Mouse (Mus musculus) lung, embryonic 14.5 days (tissue): ENCODE measurements around the gene Crtc1. TPM values are rescaled to one million over a fixed set of nuclear protein-coding genes. Genes with fewer than 3 reads are reported as not detected.

Experiments
- ATAC-seq: fragments of 200-750 bp; cut with Nextera tagmentation; 2 replicates; pipeline ENCODE4 v1.8.0; 2017; ENCODE audit warnings: mild to moderate bottlenecking, moderate TSS enrichment, moderate library complexity; ENCODE audit not compliant: insufficient read depth
- DNase-seq: peaks from one replicate; pipeline ENCODE4 v3.0.0-alpha.2; 2015
- H3K27ac ChIP-seq: fragments of 300-500 bp; sonication (generic); 2 replicates; pipeline ENCODE4 v1.5.1; 2014; ENCODE audit warnings: low read depth, mild to moderate bottlenecking, moderate library complexity
- H3K27me3 ChIP-seq: fragments of 300-500 bp; sonication (generic); 2 replicates; pipeline ENCODE4 v1.6.1; 2014; ENCODE audit warnings: low read length, control low read depth; ENCODE audit not compliant: insufficient read depth
- H3K36me3 ChIP-seq: fragments of 300-500 bp; sonication (generic); 2 replicates; pipeline ENCODE4 v1.6.1; 2014; ENCODE audit warnings: control low read depth; ENCODE audit not compliant: insufficient read depth
- H3K4me1 ChIP-seq: fragments of 300-500 bp; sonication (generic); 2 replicates; pipeline ENCODE4 v1.6.1; 2014; ENCODE audit warnings: antibody characterized with exemption, control low read depth; ENCODE audit not compliant: insufficient read depth
- H3K4me2 ChIP-seq: fragments of 300-500 bp; sonication (generic); 2 replicates; pipeline ENCODE4 v1.6.1; 2014; ENCODE audit warnings: mild to moderate bottlenecking
- H3K4me3 ChIP-seq: fragments of 300-500 bp; sonication (generic); 2 replicates; pipeline ENCODE4 v1.5.1; 2014; ENCODE audit warnings: low read depth, low read length
- H3K9ac ChIP-seq: fragments of 300-500 bp; sonication (generic); 2 replicates; pipeline ENCODE4 v1.6.1; 2014
- H3K9me3 ChIP-seq: fragments of 300-500 bp; sonication (generic); 2 replicates; pipeline ENCODE4 v1.6.1; 2016; ENCODE audit warnings: low read depth, low read length, control low read depth
- CTCF ChIP-seq: IDR thresholded peaks from 2 replicates; pipeline ENCODE4 v1.5.1; 2016; ENCODE audit warnings: antibody characterized with exemption, low read depth
- WGBS: fragments of 180-500 bp; shearing (Covaris S2); extraction: QIAGEN DNeasy Blood & Tissue Kit; methylation state at CpG from one replicate; pipeline ENCODE4 v1.1.7; 2014; 5-methylcytosine and 5-hydroxymethylcytosine counted together
- polyA plus RNA-seq: library from polyadenylated mRNA; unstranded; fragments of >200 nt; fragmentation: Nextera tagmentation; extraction: Ambion mirVana; gene quantifications from 2 replicates; pipeline ENCODE4 v1.2.1, GENCODE M21; 2014

The Crtc1 gene
- polyA plus RNA-seq, result 15.5 and 21.8 TPM in 2 replicates

- Histone ChIP-seq H3K27me3 (no peaks in the 10 kb centered on the region), H3K9me3 (no peaks in the 10 kb centered on the region), H3K4me1 (peaks cover 3% of the 10 kb centered on the region), H3K36me3 (0 out of 2 replicates have a peak, but pooled peaks cover 7% of the 10 kb centered on the region), H3K4me2 (peak within 1 kb of the TSS; percentile 78), H3K9ac (peak within 1 kb of the TSS; percentile 60), H3K4me3 (peak within 1 kb of the TSS; percentile 67), H3K27ac (peak within 1 kb of the TSS; percentile 65; the same call in 1 of the 2 replicates)
- TF ChIP-seq CTCF, result no peak
- under 1% methylated on average over 70 of the region's 70 CpGs for WGBS
- ATAC-seq, result peak; percentile 99
- peak; percentile 99 for DNase-seq
Measured at GRCm38 (mm10) chr8:70439055-70439847, at the start of gene Crtc1. Crtc1 (minus strand) TSS chr8:70439579.

GRCm38 (mm10) chr8:70488931-70489470 lies 49.6 kb upstream of the Crtc1 start:
- peak overlapping the region; percentile 42 for H3K9ac ChIP-seq
- H3K36me3 ChIP-seq, result no peaks in the 10 kb centered on the region
- H3K27ac ChIP-seq, result peak overlapping the region; percentile 86
- peaks cover 91% of the 10 kb centered on the region for H3K27me3 ChIP-seq
- ATAC-seq, result no peak
- 2% methylated on average over 14 of the region's 14 CpGs for WGBS
- peak overlapping the region; percentile 63 for H3K4me2 ChIP-seq
- no peak for DNase-seq
- no peak for TF ChIP-seq CTCF
- H3K4me1 ChIP-seq, result peaks cover 17% of the 10 kb centered on the region
- no peaks in the 10 kb centered on the region for H3K9me3 ChIP-seq
- peak overlapping the region; percentile 32 for H3K4me3 ChIP-seq

- Histone ChIP-seq H3K36me3 (no peaks in the 10 kb centered on the region), H3K4me3 (peak overlapping the region; percentile 32), H3K4me1 (peaks cover 20% of the 10 kb centered on the region), H3K4me2 (peak overlapping the region; percentile 63), H3K27ac (peak overlapping the region; percentile 86), H3K27me3 (peaks cover 82% of the 10 kb centered on the region), H3K9ac (0 out of 2 replicates have a peak overlapping the region, but pooled peaks have one; percentile 23), H3K9me3 (no peaks in the 10 kb centered on the region)
- no peak for DNase-seq
- WGBS, result 3% methylated on average over 55 of the region's 55 CpGs
- ATAC-seq, result no peak
- TF ChIP-seq CTCF, result no peak
Measured at GRCm38 (mm10) chr8:70487993-70488796, 48.8 kb upstream of the Crtc1 start.

- TF ChIP-seq CTCF, result no peak
- Histone ChIP-seq H3K27ac (peak within 1 kb of the TSS; percentile 86), H3K27me3 (peaks cover 71% of the 10 kb centered on the region), H3K4me3 (peak within 1 kb of the TSS; percentile 32), H3K9me3 (no peaks in the 10 kb centered on the region), H3K4me1 (peaks cover 20% of the 10 kb centered on the region), H3K36me3 (no peaks in the 10 kb centered on the region), H3K9ac (no peak within 1 kb of the TSS), H3K4me2 (peak within 1 kb of the TSS; percentile 63)
- no peak for ATAC-seq
- no peak for DNase-seq
- WGBS, result 9% methylated on average over 33 of the region's 33 CpGs
Measured at GRCm38 (mm10) chr8:70486941-70487520, 47.7 kb upstream of the Crtc1 start, which contains the start of gene Tmem59l. Tmem59l (minus strand) TSS chr8:70487358.

GRCm38 (mm10) chr8:70486191-70486681 lies 46.9 kb upstream of the Crtc1 start:
- Histone ChIP-seq H3K4me2 (no peak overlapping the region), H3K27me3 (peaks cover 63% of the 10 kb centered on the region), H3K4me3 (no peak overlapping the region), H3K9me3 (no peaks in the 10 kb centered on the region), H3K4me1 (peaks cover 20% of the 10 kb centered on the region), H3K27ac (no peak overlapping the region), H3K36me3 (no peaks in the 10 kb centered on the region), H3K9ac (no peak overlapping the region)
- WGBS, result 47% methylated on average over 7 of the region's 7 CpGs
- no peak for DNase-seq
- no peak for ATAC-seq
- no peak for TF ChIP-seq CTCF

- peaks cover 30% of the 10 kb centered on the region for H3K27me3 ChIP-seq
- 43% methylated on average over 2 of the region's 2 CpGs for WGBS
- H3K27ac ChIP-seq, result peak overlapping the region; percentile 61; the same call in 1 of the 2 replicates
Measured at GRCm38 (mm10) chr8:70482943-70483342, 43.6 kb upstream of the Crtc1 start.

More at GRCm38 (mm10) chr8:70482943-70483342, 43.6 kb upstream of the Crtc1 start:
- no peaks in the 10 kb centered on the region for H3K9me3 ChIP-seq
- peaks cover 8% of the 10 kb centered on the region; the same call in 1 of the 2 replicates for H3K4me1 ChIP-seq
- TF ChIP-seq CTCF, result no peak
- no peak overlapping the region for H3K9ac ChIP-seq
- H3K4me2 ChIP-seq, result no peak overlapping the region
- no peaks in the 10 kb centered on the region for H3K36me3 ChIP-seq
- ATAC-seq (peak; percentile 68), DNase-seq (no peak)
- no peak overlapping the region for H3K4me3 ChIP-seq
